Mouse (Mus musculus): ENCODE data around the gene Adgra1. TPM values are rescaled to one million over a fixed set of nuclear protein-coding genes. Genes with fewer than 3 reads are reported as not detected.

Gene Adgra1
- not detected in 2 replicates for total RNA-seq (2015)
- total RNA-seq (2017), result not detected in 2 replicates

GRCm38 (mm10) chr7:139834036-139834435 lies at the start of gene Adgra1:
TSS of gene Adgra1 (plus strand) at chr7:139834174.
- ATAC-seq (replicated peaks; ENCODE audit: poor library complexity), result no peak

DNA sequence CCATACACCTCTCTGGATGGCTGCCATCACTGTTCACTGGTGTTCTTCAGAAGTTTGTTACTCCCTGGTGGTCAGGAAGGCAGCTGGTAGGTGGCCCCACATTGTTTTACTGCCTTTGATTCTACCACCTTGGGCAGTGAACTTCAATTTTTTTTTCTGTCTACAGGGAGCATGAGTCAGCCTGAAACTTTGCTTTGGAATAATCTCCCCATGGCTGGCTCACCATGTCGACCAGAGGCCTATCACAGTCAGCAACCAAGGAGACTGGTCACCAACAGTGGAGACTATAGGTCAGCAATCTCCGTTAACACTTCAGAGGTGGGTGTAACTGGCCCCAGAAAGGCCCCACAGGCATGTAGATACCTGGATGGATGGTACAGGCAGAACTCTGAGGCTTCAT lies 46.6 kb upstream of the Adgra1 start:
- no peak for ATAC-seq (replicated peaks; ENCODE audit: poor library complexity)

GRCm38 (mm10) chr7:139788927-139789326 lies 45.0 kb upstream of the Adgra1 start:
- no peak for ATAC-seq (replicated peaks; ENCODE audit: poor library complexity)

- no peak for ATAC-seq (replicated peaks; ENCODE audit: poor library complexity)
These were observed 44.3 kb upstream of the Adgra1 start for GRCm38 (mm10) chr7:139789718-139790117.

GRCm38 (mm10) chr7:139791601-139792000 lies 42.4 kb upstream of the Adgra1 start:
- no peak for ATAC-seq (replicated peaks; ENCODE audit: poor library complexity)

- no peak for ATAC-seq (replicated peaks; ENCODE audit: poor library complexity)
These were observed 38.9 kb upstream of the Adgra1 start for GRCm38 (mm10) chr7:139795004-139795605.

DNA sequence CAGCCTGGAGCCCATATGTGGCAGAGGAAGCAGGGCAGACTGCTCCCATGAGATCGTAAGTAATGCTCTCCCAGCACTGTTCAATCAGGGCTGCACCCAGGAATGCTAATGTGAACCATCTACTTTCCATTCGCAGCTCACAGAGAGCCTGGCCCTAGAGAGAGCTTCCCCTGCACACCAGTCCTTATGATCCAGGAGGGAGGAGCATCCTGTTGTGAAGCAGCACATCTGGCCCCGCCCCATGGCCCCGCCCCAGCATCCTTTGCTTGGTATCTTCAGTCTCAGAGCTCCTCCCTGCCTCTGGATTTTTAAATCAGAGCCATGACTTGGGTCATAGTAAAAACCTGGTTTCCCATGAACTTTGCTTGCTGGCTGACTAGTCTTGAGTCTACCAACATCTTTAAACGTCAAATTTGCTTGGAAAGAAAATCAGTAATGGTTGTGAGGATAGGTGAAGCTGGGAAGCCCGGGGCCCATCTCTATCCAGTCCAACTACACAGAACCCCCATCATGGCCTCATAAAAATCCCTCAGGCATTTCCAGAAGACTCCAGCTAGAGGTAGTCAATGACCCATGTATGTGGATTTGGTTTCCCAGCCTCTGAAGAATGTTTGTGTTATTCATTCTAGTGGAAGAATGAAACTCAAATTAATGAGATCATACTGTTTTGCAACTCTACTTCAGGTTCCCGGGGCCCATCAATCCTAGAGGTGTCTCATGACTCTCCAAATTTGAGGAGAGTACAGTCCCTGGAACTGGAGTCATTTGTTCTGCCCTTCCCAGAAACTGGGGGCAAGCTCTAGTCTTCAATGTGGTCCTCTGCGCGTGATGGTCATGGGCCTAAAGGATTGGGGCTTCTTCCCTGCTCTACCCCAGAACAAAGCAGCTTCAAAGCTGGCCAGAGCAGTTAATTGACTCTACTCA lies 36.5 kb upstream of the Adgra1 start:
- no peak for ATAC-seq (replicated peaks; ENCODE audit: poor library complexity)

DNA sequence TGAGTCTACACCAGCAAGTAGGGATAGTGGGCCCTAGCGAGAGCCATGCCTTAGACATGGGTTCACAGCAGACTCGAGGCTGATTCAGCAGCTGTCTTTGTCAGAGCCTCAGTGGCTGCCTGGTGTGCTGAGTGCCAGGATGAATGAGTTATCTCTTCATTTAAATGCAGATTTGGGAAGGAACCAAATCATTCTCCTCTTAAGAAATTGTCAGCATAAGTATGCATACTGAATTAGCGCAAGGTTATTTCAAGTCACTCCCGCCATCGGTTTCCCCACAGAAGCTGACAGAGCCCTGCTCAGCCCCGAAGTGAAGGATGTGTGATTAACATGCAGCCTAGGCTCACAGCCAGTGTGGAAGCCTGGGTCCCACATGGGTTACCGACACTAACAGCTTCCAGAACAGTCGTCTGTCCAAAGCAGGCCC lies 27.8 kb upstream of the Adgra1 start:
- ATAC-seq (replicated peaks; ENCODE audit: poor library complexity), result no peak

DNA sequence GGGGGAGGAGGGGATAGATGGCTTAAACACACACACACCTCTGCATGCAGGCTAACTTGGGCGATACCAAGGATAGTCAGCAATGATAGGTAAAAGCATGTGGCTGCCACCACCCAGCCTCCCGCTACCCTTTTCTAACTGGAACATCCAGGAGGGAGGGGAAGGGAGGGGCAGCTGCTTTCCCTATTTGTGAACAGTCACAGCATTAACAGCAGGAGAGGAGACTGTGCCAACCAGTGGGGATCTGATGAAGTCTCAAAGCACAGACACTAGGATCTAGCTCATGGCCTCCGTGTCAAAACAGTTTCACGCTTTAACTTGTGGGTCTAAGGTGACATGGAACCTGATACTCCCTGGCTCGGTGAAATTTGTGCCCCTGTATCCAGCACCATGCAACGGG lies 23.9 kb upstream of the Adgra1 start:
- ATAC-seq (replicated peaks; ENCODE audit: poor library complexity), result no peak

GRCm38 (mm10) chr7:139811706-139812105 lies 22.3 kb upstream of the Adgra1 start:
- ATAC-seq (replicated peaks; ENCODE audit: poor library complexity), result no peak

- ATAC-seq (replicated peaks; ENCODE audit: poor library complexity), result no peak
These were observed 20.3 kb upstream of the Adgra1 start for GRCm38 (mm10) chr7:139813577-139814207.

- ATAC-seq (replicated peaks; ENCODE audit: poor library complexity), result no peak
These were observed 11.5 kb upstream of the Adgra1 start for GRCm38 (mm10) chr7:139822301-139823010.

- no peak for ATAC-seq (replicated peaks; ENCODE audit: poor library complexity)
These were observed 6.3 kb upstream of the Adgra1 start for GRCm38 (mm10) chr7:139827687-139828086.

DNA sequence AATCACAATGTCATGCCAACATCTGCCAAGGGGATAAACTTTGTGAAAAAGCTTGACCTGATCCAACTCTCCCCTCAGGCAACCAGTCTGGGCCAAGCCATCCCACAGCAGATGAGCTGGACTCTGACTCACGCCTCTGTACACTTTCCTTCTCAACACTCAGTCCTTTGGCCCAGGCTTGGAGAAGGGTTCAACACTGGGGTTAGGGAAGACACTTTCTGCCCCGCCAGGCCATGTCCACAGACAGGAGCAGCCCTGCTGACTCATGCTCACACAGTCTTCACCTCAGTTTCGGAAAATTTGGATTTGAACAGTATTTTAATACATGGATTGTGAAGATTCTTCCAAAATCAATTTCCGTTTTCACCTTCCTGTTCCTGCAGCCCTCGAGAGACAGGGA lies 442 bp upstream of the Adgra1 start:
- ATAC-seq (replicated peaks; ENCODE audit: poor library complexity), result no peak

DNA sequence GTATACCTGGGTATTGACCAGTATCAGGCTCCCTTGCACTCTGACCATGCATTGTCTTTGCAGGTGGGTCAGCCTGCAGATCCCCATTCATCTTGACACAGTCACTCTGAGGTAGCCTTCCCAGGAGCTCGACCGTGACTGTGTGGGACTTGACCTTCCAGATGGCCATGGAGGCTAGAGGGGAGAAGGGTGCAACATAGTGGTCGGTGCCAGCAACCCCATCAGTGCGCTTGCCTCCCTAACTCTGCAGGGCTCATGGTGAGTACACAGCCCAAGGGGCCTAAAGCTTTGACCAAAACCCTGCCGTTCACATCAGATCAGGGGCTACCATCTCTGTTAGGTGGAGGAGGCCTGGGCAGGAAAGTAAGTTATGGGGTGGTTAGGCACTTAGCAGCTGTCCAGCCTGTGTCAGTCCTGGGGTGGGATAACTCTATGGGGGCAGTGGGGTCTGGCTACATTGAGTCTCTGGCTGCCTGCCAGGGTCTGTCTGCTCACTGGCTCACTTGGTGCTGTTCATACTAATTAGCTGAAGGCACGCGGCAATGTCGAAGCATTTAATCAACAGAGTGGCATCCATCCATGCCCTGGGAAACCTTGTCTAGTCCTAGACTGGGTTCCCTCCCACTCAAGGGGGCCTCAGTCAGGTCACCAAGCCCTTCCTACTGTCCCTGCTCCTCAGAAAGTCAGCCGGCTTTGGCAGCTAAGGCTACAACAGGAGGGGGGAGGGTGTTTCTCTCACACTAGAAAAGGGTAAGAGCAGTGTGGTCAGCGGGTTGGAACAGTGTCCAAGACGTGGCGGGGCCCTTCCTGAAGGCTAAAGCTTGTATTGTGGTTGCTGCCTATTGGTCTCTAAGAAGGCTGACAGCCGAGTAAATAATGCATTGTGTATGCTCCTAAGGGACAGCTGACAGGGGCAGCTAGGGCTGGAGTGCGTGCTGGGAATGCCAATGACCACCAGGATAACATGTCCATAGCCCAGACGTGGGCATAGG lies 1.5 kb downstream of the Adgra1 start:
- ATAC-seq (replicated peaks; ENCODE audit: poor library complexity), result no peak

GRCm38 (mm10) chr7:139840443-139841168 lies 6.6 kb downstream of the Adgra1 start:
- no peak for ATAC-seq (replicated peaks; ENCODE audit: poor library complexity)

DNA sequence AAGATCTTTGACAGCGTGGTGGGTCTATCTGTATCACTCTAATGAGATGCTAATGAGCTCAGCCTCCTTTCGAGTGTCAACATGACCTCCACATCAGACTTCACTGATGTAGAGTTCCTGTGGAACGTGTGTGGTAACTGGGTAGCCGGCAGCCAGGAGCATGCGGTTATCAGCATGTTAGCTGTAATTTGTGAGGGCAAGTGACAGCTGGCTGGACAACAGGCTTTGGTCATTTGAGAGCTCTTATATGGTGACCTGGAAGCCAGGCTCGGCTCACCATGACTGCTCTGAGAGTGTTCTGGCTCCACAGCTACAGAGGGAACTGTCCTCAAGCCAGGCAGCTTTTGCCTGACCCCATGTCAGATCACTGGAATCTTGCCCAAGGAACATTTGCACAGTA lies 8.4 kb downstream of the Adgra1 start:
- ATAC-seq (replicated peaks; ENCODE audit: poor library complexity), result no peak

DNA sequence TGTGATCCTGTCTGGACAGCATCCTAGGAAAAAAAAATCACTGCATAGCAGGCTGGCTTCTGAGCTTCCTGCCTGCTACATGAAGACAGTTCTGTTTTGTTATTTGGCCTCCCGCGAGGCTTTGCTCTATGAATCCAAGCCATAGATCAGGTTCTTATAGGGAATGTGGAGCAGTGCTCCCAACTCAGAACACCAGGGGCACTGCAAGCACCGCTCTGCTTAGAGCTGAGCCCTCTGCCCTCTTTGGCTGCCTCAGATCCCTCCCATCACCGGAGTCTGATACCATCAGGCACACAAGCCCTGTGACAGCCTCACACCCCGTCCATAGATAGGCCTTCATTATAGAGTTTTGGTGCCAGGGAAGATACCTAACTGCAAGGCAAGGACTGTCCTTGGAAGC lies 9.2 kb downstream of the Adgra1 start:
- no peak for ATAC-seq (replicated peaks; ENCODE audit: poor library complexity)

- no peak for ATAC-seq (replicated peaks; ENCODE audit: poor library complexity)
These were observed 9.8 kb downstream of the Adgra1 start for GRCm38 (mm10) chr7:139843776-139844175.

Data from megakaryocyte progenitor cell, adult 5-6 weeks (primary cell).